Mouse (Mus musculus) Patski (cell line): ENCODE measurements around the gene Add3. TPM values are rescaled to one million over a fixed set of nuclear protein-coding genes. Genes with fewer than 3 reads are reported as not detected.
A peak's percentile ranks its signal among the peaks of the same experiment; 100 is the strongest.

Source experiments
- ATAC-seq: fragments of 100-300 bp; one replicate; pipeline ENCODE4 v1.8.0; 2021
- CTCF ChIA-PET: fragments of 350-600 bp; sonication (Branson Sonifier 250); formaldehyde crosslinking; loops from one replicate; lab custom pipeline; 2022; ENCODE audit warnings: inconsistent platforms; lab: Charles Lee
- POLR2A ChIA-PET: fragments of 350-600 bp; sonication (Branson Sonifier 250); formaldehyde crosslinking; loops from one replicate; lab custom pipeline; 2022; ENCODE audit warnings: antibody characterized with exemption, inconsistent platforms; lab: Charles Lee
- DNase-seq: peaks from one replicate; pipeline ENCODE4 v3.0.0-alpha.2; 2011; ENCODE audit warnings: low read depth, low spot score
- H3K27me3 ChIP-seq: fragments of 371-371 bp; one replicate; pipeline ENCODE4 v1.5.1; 2021
- CTCF ChIP-seq: fragments of 100-300 bp; IDR thresholded peaks from one replicate; pipeline ENCODE4 v1.5.1; 2021
- in situ Hi-C: fragments of 300-500 bp; cut with MboI; formaldehyde crosslinking; loops from 3 replicates; pipeline ENCODE4 v1.11.1; 2018; ENCODE audit warnings: low pct_unique_long_range_greater_than_20kb, mixed read lengths
- polyA plus RNA-seq: library from polyadenylated mRNA; unstranded; gene quantifications from one replicate; pipeline ENCODE4 v1.2.3, GENCODE M21; 2021

Add3 gene
- polyA plus RNA-seq, 1 experiment from 2014 or later, result 38.4 TPM

GRCm38 (mm10) chr19:53165305-53166240, 25.3 kb downstream of the Add3 start:
- ChIA-PET POLR2A (no interaction called here), CTCF (interaction anchor here (0.9 to 2.1 kb wide), 8 partner anchors 9 to 158 kb away, joined by 3 to 7 read pairs (median 4); no protein-coding TSS in a partner anchor)
- H3K27me3 ChIP-seq, result no peaks in the 10 kb centered on the region
- in situ Hi-C loops, result no loop called here
- no peak for DNase-seq
- ATAC-seq, result peak; percentile 90
- no peak for TF ChIP-seq CTCF

GRCm38 (mm10) chr19:53166367-53166766, 26.1 kb downstream of the Add3 start:
- TF ChIP-seq CTCF, result no peak
- POLR2A ChIA-PET, result interaction anchor here (0.5 kb wide), 1 partner anchor 75 kb away, joined by 6 read pairs; no protein-coding TSS in a partner anchor
- in situ Hi-C loops, result no loop called here
- ATAC-seq (no peak), DNase-seq (no peak)
- H3K27me3 ChIP-seq, result no peaks in the 10 kb centered on the region
- CTCF ChIA-PET, result interaction anchor here (1.1 to 2.1 kb wide), 4 partner anchors 13 to 61 kb away, joined by 3 to 7 read pairs (median 4); no protein-coding TSS in a partner anchor

- no peak for ATAC-seq
- CTCF ChIA-PET, result interaction anchor here (0.8 to 1.1 kb wide), 2 partner anchors 16 to 44 kb away, joined by 3 read pairs; no protein-coding TSS in a partner anchor
- in situ Hi-C loops, result no loop called here
- no peak for TF ChIP-seq CTCF
- no peak for DNase-seq
- POLR2A ChIA-PET, result no interaction called here
- no peaks in the 10 kb centered on the region for H3K27me3 ChIP-seq
Measured at GRCm38 (mm10) chr19:53168576-53168975, 28.3 kb downstream of the Add3 start.

- DNase-seq, result no peak
- no peak for TF ChIP-seq CTCF
- ATAC-seq, result no peak
- in situ Hi-C loops, result no loop called here
- ChIA-PET POLR2A (no interaction called here), CTCF (interaction anchor here (1.2 kb wide), 1 partner anchor 18 kb away, joined by 3 read pairs; no protein-coding TSS in a partner anchor)
- H3K27me3 ChIP-seq, result no peaks in the 10 kb centered on the region
Measured at GRCm38 (mm10) chr19:53170651-53171050, 30.4 kb downstream of the Add3 start.

GRCm38 (mm10) chr19:53174034-53174433, 33.8 kb downstream of the Add3 start:
- no peak for TF ChIP-seq CTCF
- CTCF ChIA-PET, result interaction anchor here (1.0 to 1.4 kb wide), 4 partner anchors 9 to 29 kb away, joined by 3 to 7 read pairs (median 3); no protein-coding TSS in a partner anchor
- H3K27me3 ChIP-seq, result no peaks in the 10 kb centered on the region
- ATAC-seq, result no peak
- no peak for DNase-seq
- POLR2A ChIA-PET, result interaction anchor here (1.0 kb wide), 1 partner anchor 10 kb away, joined by 4 read pairs; no protein-coding TSS in a partner anchor
- in situ Hi-C loops, result no loop called here

- POLR2A ChIA-PET, result no interaction called here
- DNase-seq, result no peak
- in situ Hi-C loops, result no loop called here
Measured at GRCm38 (mm10) chr19:53175550-53175949, 35.3 kb downstream of the Add3 start.

GRCm38 (mm10) chr19:53176518-53176917, 36.3 kb downstream of the Add3 start:
- no peak for ATAC-seq
- POLR2A ChIA-PET, result no interaction called here
- in situ Hi-C loops, result no loop called here

More at GRCm38 (mm10) chr19:53175550-53175949, 35.3 kb downstream of the Add3 start:
- CTCF ChIA-PET, result no interaction called here
- TF ChIP-seq CTCF, result no peak
- H3K27me3 ChIP-seq, result no peaks in the 10 kb centered on the region
- ATAC-seq, result no peak

GRCm38 (mm10) chr19:53178611-53179528, 38.6 kb downstream of the Add3 start:
- DNase-seq (no peak), ATAC-seq (no peak)
- ChIA-PET CTCF (interaction anchor here (1.9 kb wide), 1 partner anchor 9 kb away, joined by 3 read pairs; no protein-coding TSS in a partner anchor), POLR2A (no interaction called here)
- in situ Hi-C loops, result no loop called here
- no peak for TF ChIP-seq CTCF
- H3K27me3 ChIP-seq, result no peaks in the 10 kb centered on the region

More at GRCm38 (mm10) chr19:53176518-53176917, 36.3 kb downstream of the Add3 start:
- H3K27me3 ChIP-seq, result no peaks in the 10 kb centered on the region
- DNase-seq, result no peak
- TF ChIP-seq CTCF, result no peak
- CTCF ChIA-PET, result no interaction called here

- in situ Hi-C loops, result no loop called here
- DNase-seq (no peak), ATAC-seq (no peak)
- CTCF ChIA-PET, result interaction anchor here (1.9 kb wide), 1 partner anchor 10 kb away, joined by 3 read pairs; no protein-coding TSS in a partner anchor
- no peak for TF ChIP-seq CTCF
- POLR2A ChIA-PET, result interaction anchor here (0.6 kb wide), 1 partner anchor 129 kb away, joined by 4 read pairs; no protein-coding TSS in a partner anchor
- no peaks in the 10 kb centered on the region for H3K27me3 ChIP-seq
Measured at GRCm38 (mm10) chr19:53180168-53180803, 40.0 kb downstream of the Add3 start.
